In the genomic region with DNA sequence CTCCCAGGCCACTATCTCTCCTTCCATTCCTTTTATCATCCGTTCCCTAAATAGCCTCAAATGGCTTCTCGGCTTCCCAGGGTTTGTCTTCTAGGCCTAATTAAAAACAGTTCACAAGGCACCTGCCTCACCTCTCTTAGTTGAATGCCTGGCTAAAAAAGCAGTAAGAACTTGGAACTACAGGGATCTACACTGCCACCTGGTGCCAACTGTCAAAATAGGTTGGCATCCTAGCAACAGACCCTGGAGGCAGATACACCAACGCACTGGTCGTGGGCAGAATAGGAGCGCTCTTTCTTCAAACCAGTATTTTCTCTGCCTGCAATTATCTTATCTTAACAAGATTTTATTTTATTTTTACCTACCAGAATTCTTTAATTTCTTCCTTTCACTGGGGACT, we compare ENCODE assay signal across 8 mouse cellular contexts. TPM values are rescaled to one million over a fixed set of nuclear protein-coding genes. Genes with fewer than 3 reads are reported as not detected.
DNase-seq lines count a peak whose midpoint lies in the region; ATAC-seq and TF ChIP-seq lines count a peak whose summit lies in the region.

No protein-coding gene starts in this region.

- no peaks in the 10 kb centered on the region for H3K79me2 ChIP-seq in CH12.LX (replicated peaks; ENCODE audit: control insufficient read depth, extremely low read depth, insufficient read depth, poor library complexity, severe bottlenecking)

- H3K4me1 ChIP-seq in CH12.LX (ENCODE audit: control insufficient read depth in 1 of 2, insufficient read depth in 2 of 2): peaks cover 0 to 14% of the 10 kb centered on the region in 2 experiments; a peak in 2 of 4 replicates

- dilution Hi-C loops in CH12.LX (cut with MboI; ENCODE audit: extremely low pct_ligation_motif_present, extremely low pct_unique_long_range_greater_than_20kb, low sequenced_read_pairs): no loop called here

- H3K9me3 ChIP-seq in CH12.LX (replicated peaks; ENCODE audit: low read length): no peaks in the 10 kb centered on the region

- no peak overlapping the region for H3K4me2 ChIP-seq in CH12.LX (ENCODE audit: insufficient read depth, low read depth, poor library complexity, severe bottlenecking)

- TF ChIP-seq EP300 in CH12.LX (IDR thresholded peaks at IDR 0.05; ENCODE audit: low read length): no peak

- peak in 1 of 2 experiments; percentile 75; a peak in 3 of 4 replicates for TF ChIP-seq CTCF in CH12.LX (conservative IDR thresholded peaks at IDR 0.05 in 1 of 2, IDR thresholded peaks at IDR 0.05 in 1 of 2; ENCODE audit: low read depth in 2 of 2, low read length in 2 of 2)

- H3K27ac ChIP-seq in CH12.LX (ENCODE audit: insufficient read depth, low read depth): no peak overlapping the region

- H3K36me3 ChIP-seq in CH12.LX (replicated peaks in 1 of 2; ENCODE audit: control insufficient read depth in 1 of 2, insufficient read depth in 1 of 2, low read length in 1 of 2): peaks cover 4 to 45% of the 10 kb centered on the region in 2 experiments

- in situ Hi-C loops in CH12.LX (cut with MboI; ENCODE audit: low pct_ligation_motif_present, low pct_unique_long_range_greater_than_20kb, low sequenced_read_pairs): loop anchor here (5.0 to 25.0 kb wide), 2 partner anchors 44 to 124 kb away; no protein-coding TSS in a partner anchor

- DNase-seq in B cell, adult 2 months: peak; percentile 72 to 75
- peak; percentile 61 for DNase-seq in CH12.LX (ENCODE audit: extremely low read depth)
- peak; percentile 78 for DNase-seq in cerebellum, adult 11-12 months
- peak; percentile 77 to 90 for DNase-seq in frontal cortex, adult 2 months (ENCODE audit: extremely low spot score in 1 of 2, low spot score in 1 of 2)
- DNase-seq in kidney, postnatal 25 days: peak; percentile 54 to 73
- DNase-seq in lung, adult 18-20 months: peak; percentile 42 to 45

- ATAC-seq in neutrophil, adult 5-6 weeks (ENCODE audit: extremely low read depth, insufficient number of reproducible peaks, low FRiP score, poor library complexity, severe bottlenecking): peak; percentile 90
- no peak for ATAC-seq in erythroblast, adult 5-6 weeks (replicated peaks; ENCODE audit: low FRiP score, poor library complexity, severe bottlenecking)

- H3K9ac ChIP-seq in CH12.LX (ENCODE audit: insufficient read depth, low read depth): no peak overlapping the region

- no peaks in the 10 kb centered on the region for H3K27me3 ChIP-seq in CH12.LX (replicated peaks)

- peak; percentile 62 for TF ChIP-seq RAD21 in CH12.LX (IDR thresholded peaks at IDR 0.05; ENCODE audit: low read depth, low read length)

- no peak for TF ChIP-seq POLR2A in CH12.LX (IDR thresholded peaks at IDR 0.05; ENCODE audit: low read depth, low read length)

- no peak overlapping the region for H3K4me3 ChIP-seq in CH12.LX (replicated peaks in 1 of 3; ENCODE audit: low read depth in 2 of 3, low read length in 2 of 3, poor library complexity in 1 of 3)

TF ChIP-seq in CH12.LX, 34 proteins besides CTCF, POLR2A, EP300 and RAD21:
- TF ChIP-seq SMC3 (IDR thresholded peaks at IDR 0.05; ENCODE audit: low read depth, low read length) (peak; percentile 79), GABPA (IDR thresholded peaks at IDR 0.05; ENCODE audit: insufficient replicate concordance, low read depth, low read length) (no peak), ETS1 (conservative IDR thresholded peaks at IDR 0.05; ENCODE audit: low read depth, low read length) (no peak), MXI1 (IDR thresholded peaks at IDR 0.05; ENCODE audit: low read depth, low read length) (no peak), TCF12 (IDR thresholded peaks at IDR 0.05; ENCODE audit: low read depth, low read length) (no peak)

RNA-seq across cellular contexts. Expression of a gene that starts 15.2 kb away (rescaled TPM):
- total RNA-seq in CH12.LX (2012; rRNA removed) (27.8 and 38.3 TPM in 2 replicates), CH12.LX (2014; rRNA removed) (29.7 and 32.4 TPM in 2 replicates)
- polyA plus RNA-seq in CH12.LX (2012; ENCODE audit: insufficient read length, low read depth): 23.7 and 28.8 TPM in 2 replicates
- polyA plus RNA-seq in frontal cortex, adult 2 months (2012; rRNA removed): 101 and 105 TPM in 2 replicates
- total RNA-seq in neutrophil, adult 5-6 weeks (2017): 315 and 331 TPM in 2 replicates
- total RNA-seq in erythroblast, adult 5-6 weeks (2015; ENCODE audit: low replicate concordance): 7.5 and 15.7 TPM in 2 replicates
- total RNA-seq in erythroblast, adult 5-6 weeks (2017; ENCODE audit: low replicate concordance): 19.1 and 19.4 TPM in 2 replicates

RNA-seq across cellular contexts. Expression of a gene that starts 33.4 kb away (rescaled TPM):
- 2.5 and 2.7 TPM in 2 replicates for total RNA-seq in CH12.LX (2012; rRNA removed)
- total RNA-seq in CH12.LX (2014; rRNA removed): 1.8 and 1.9 TPM in 2 replicates
- 4.6 and 5.4 TPM in 2 replicates for polyA plus RNA-seq in CH12.LX (2012; ENCODE audit: insufficient read length, low read depth)
- 16.4 and 17.0 TPM in 2 replicates for polyA plus RNA-seq in frontal cortex, adult 2 months (2012; rRNA removed)
- total RNA-seq in neutrophil, adult 5-6 weeks (2017): 32.8 and 38.8 TPM in 2 replicates
- 1.3 and 11.5 TPM in 2 replicates for total RNA-seq in erythroblast, adult 5-6 weeks (2015; ENCODE audit: low replicate concordance)
- 0.70 and 4.4 TPM in 2 replicates for total RNA-seq in erythroblast, adult 5-6 weeks (2017; ENCODE audit: low replicate concordance)
